Mouse (Mus musculus): ENCODE measurements around the gene Smtn. TPM values are rescaled to one million over a fixed set of nuclear protein-coding genes. Genes with fewer than 3 reads are reported as not detected.
A peak's percentile ranks its signal among the peaks of the same experiment; 100 is the strongest.

Gene Smtn
- total RNA-seq, 2 experiments from 2014 or later = 170 to 174 TPM

DNA sequence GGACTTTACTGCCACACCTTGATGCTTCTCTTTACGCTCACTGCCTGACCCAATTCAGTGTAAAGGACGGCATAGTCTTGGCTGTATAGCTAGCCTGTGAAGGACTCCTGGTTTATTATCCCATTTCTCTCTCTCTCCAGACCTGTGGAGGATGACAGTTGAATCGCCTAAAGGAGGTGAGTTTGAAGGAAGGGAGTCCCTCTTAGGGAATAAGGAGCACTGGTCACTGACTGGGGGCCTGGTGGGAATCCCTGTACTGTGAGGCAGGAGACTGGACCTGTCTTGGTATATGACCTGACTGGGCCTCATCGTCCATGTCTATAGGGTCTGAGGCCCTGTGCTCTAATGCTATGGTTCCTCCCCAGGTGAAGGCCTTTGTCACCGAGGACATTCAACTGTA lies 24.3 kb downstream of the Smtn start:
- intact Hi-C loops (cut with DNase I) = no loop called here
- DNase-seq (ENCODE audit: low spot score) = no peak

DNA sequence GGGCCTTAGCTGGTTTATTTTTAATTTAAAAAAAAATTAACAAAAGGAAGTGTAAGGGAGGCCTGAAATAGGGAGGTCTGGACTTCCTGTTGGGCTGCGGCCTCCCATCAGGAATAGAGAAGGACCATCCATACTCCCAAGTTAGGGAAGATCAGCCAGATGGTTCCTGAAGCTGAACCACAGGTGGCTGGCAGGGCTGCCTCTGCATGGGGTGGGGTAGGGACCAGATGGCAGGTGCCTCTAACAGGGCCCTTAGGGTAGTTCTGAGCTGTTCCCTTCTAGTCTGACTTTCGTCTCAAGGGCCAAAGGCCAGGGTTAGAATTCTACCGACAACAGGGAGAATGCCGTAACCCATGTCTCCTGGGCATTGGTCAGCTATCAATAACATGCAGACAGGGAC lies 24.8 kb downstream of the Smtn start:
- intact Hi-C loops (cut with DNase I) = no loop called here
- no peak for DNase-seq (ENCODE audit: low spot score)

DNA sequence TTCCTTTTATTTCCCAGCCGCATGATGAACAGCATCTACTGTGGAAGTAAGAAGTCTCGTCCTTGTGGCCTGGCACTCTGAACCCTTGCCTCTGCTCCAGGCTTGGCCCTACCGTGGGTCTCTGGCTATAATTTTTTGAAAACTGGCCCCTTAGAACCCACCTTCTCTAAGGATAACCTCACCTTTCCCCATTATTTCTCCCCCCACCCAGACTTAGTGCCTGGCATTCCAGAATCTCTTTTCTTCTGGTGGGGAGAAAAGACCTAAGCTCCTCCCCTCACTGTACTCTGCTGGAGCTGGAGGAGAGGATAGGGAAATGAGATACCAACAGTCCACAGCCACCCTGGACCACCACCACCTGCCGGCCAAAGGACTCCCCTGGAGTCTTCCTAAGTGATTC lies 25.2 kb downstream of the Smtn start:
- no peak for DNase-seq (ENCODE audit: low spot score)
- intact Hi-C loops (cut with DNase I) = no loop called here

DNA sequence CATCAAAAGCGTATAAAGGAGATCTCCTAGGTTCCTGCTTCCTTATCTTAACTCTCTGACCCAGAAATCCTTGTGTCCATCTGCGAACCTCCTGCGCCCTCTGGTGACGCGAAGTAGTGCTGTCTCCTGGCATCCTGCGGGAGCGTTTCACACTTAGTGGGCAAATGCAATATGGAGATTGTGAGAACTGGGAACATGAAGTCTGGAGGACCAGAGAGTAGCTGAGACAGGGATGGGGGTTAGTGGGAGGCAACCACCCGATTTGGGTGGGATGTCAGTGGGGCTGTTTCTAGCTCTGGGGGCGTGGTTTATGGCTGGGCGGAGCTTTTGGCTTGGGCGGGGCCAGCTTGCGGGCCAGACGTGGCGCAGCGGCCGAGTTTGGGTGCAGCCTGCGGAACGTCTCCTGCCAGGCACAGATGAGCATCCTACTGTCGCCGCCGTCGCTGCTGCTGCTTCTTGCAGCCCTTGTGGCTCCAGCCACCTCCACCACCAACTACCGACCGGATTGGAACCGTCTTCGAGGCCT lies 25.8 kb downstream of the Smtn start, which contains the start of gene Selenom:
Gene Selenom, plus strand, starts transcription at position 156 of the 526 bp plus-strand sequence.
- peak; percentile 87 for DNase-seq (ENCODE audit: low spot score)
- intact Hi-C loops (cut with DNase I) = loop anchor here (1.0 kb wide), 1 partner anchor 40 kb away; no protein-coding TSS in a partner anchor

DNA sequence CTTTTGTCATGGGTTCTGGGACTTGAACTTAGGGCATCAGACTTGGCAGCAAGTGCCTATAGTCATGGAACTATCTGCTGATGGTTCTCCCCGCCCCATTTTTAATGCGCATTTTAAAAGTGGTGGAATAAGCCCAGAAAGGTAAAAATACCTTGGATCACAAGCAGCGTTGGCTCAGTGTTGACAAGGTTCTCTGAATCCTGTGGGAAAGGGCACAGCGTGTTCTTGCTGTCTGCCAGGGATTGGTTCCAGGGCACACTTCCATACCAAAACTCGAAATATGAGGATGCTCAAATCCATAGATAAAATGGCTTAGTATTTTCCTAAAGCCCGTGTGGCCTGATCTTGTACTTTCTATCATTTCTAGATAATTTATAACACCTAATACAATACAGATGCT lies 27.1 kb downstream of the Smtn start:
- intact Hi-C loops (cut with DNase I) = loop anchor here (2.0 kb wide), 1 partner anchor 126 kb away; no protein-coding TSS in a partner anchor
- DNase-seq (ENCODE audit: low spot score) = no peak

DNA sequence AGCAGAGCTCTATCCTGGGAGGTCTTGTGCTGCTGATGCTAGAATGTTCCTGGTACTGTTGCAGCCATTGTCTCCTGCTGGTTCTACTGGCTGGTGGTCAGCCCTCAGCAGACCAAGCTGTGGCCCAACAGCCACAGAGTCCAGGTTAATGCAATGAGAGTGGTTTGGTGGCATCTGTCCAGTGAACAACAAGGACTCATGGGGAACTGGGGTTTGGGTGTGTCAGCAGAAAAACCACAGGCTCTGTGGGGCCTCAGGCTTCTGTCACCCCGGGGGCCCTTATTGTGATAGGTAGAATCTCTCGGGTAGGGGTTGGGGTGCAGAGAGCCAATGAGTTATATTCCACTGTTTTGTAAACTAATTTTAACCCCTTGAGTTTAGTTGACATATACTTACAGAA lies 30.1 kb downstream of the Smtn start:
- DNase-seq (ENCODE audit: low spot score) = no peak
- intact Hi-C loops (cut with DNase I) = no loop called here

DNA sequence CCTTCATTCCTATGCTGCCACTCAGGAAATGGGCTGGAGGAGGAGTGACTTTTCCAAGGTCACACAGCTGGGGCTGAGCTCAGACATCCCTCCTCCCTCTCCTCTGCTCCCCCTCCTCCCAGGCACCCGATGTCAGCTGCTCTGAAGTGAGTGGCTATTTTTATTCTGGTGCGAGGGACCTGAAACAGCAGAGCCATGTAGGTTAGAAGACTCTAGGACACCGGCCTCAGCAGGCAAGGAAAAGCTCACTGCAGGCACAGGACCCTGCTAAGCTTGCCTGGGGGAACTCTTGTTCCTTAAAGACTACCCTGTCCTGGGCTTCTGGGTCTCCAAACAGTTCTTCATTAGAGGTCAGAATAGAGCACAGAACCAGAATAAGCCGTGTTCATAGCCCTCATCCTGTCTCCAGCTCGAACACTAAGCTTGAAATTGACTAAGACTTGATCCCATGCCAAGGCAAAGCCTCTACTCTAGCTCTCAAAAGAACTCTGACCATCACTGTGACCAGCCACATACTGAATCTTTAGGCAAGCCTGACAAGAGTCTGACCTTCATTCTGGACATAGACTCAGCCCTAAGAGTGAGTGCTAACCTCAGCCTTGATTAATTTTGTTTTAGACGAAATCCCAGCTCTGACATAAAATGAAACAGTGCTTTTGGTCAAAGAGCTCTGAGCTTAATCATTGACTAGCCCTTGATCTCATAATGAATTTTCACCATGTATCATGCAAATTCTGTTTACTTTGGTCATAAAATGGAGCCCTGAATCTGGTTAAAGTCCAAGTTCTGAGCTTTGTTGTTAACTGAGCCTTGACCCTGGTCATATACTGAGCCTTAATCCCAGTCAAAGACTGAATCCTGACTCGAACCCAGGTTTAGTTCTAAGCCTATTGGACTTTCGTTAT lies 31.0 kb downstream of the Smtn start:
- DNase-seq (ENCODE audit: low spot score) = no peak
- intact Hi-C loops (cut with DNase I) = no loop called here

DNA sequence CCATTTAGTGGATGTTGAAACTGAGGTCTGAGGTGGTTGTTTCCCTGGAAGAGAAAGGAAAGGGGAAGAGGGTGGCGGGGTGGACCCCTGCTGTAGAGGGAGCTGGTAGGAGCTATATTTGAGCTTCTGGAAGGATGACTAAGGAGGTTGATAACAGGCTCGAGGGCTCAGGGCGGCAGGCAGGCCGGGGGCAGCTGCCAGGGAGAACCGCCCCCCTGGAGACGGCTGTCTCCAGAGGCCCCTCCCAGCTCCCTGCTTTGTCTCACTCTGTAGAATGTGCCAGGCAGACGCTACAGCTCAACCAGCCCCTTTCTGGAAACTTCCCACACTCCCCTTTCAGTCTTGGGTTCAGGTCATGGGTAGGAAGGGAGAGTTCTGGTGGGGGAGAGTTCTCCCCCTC lies 32.2 kb downstream of the Smtn start:
- DNase-seq (ENCODE audit: low spot score) = no peak
- intact Hi-C loops (cut with DNase I) = no loop called here

DNA sequence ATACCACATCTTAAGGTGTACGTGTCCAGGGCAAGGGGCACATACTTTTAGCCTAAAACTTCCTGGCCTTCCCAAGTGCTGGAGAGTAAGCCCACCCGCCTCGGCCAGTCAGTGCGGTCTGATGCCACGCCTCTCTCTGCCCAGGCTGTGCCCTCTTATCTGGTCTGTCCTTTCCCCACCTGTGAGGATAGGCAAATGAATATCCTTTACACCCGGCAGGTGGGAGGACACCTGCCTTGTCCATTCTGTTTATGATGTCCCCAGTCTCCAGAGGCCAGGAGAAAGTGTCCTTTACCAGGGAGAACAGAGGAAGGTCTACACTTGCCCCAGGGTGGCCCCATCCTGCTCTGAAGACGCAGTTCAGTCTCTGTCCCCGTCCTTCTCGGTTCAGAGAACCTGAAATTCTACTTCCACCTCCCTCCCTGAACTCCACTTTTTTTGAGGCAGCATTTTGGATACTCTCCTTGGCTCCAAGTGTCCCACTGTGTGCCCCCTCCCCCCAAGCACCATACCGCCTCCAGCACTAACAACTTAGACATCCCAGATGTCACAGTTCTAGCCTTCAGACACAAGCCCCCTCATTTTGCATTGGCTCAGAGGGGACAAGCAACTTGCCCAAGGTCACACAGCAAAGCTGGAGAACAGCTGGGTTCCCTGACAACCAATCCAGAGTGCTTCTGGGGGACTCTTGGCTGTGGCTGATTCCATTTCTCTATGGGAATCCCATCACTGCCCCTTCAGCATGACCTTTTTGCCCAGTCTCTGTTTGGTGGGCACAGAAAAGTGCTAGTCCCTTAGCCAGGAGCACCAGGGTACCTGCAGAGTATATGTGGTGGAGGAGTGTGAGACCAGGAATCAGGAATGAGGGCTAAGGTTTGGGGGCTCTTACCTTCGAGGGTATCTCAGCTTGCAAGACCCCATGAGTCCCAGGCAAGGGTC lies 36.4 kb downstream of the Smtn start:
- intact Hi-C loops (cut with DNase I) = no loop called here
- DNase-seq (ENCODE audit: low spot score) = no peak

DNA sequence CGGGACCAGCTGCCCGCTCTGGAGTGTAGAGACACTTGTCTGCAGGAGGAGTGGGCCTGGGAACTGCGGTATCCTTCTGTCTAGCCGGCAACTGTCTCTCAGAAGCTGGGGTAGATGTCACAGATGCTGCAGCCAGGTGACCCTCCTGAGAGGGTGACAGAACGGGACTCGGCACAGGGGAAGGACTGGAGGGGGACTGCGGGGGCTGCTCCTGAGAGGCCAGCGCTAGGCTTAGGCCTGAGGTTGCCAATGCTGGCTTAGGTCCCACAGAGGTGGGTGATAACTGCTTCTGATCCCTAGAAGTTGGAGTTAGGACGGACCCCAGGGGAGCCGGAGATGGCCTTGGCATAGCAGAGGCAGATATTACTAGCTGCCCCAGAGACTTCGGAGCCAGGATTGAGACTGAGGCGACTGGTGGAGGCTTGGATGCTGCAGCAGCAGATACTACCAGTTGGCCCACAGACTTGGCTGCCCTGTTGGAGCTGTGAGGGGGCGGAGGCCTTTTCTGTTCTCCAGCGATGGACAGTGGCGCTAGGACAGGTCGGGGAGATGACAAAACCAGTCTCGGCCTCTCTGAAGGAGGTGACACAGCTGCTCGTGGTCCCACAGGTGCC lies 37.8 kb downstream of the Smtn start:
- intact Hi-C loops (cut with DNase I) = no loop called here
- no peak for DNase-seq (ENCODE audit: low spot score)

DNA sequence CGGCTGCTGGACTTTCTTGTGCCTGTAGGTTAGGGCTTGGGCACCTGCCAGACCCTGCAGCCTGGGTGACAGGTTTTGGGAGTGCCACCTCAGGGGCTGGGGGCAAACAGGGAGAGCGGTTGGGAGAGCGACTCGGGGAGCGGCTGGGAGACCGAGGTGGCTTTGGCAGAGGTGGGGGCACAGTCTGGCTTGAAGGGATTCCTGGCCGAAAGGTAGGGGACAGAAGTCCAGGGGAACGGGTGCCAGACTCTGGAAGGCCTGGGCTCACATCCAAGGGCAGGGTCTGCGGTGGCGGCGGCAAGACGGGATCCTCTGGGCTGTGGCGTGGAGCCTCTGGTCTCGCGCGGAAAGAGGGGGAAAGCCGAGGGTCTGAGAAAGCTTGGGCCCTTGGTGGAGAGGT lies 38.4 kb downstream of the Smtn start:
- intact Hi-C loops (cut with DNase I) = no loop called here
- no peak for DNase-seq (ENCODE audit: low spot score)

DNA sequence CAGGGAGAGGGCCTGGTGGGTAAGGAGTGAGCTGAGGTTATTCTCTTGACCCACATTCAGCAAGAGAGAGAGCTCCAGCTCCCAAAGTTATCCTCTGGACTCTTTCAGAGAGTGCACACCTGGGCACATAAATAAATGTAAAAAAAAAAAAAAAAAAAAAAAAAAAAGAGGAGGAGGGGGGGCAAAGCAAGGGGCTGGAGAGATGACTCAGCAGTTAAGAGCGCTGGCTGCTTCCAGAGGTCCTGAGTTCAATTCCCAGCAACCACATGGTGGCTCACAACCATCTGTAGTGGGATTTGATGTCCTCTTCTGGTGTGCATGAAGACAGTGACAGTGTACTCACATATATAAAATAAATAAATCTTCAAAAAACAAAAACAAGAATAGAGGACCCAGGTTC lies 43.1 kb downstream of the Smtn start:
- DNase-seq (ENCODE audit: low spot score) = no peak
- intact Hi-C loops (cut with DNase I) = no loop called here

DNA sequence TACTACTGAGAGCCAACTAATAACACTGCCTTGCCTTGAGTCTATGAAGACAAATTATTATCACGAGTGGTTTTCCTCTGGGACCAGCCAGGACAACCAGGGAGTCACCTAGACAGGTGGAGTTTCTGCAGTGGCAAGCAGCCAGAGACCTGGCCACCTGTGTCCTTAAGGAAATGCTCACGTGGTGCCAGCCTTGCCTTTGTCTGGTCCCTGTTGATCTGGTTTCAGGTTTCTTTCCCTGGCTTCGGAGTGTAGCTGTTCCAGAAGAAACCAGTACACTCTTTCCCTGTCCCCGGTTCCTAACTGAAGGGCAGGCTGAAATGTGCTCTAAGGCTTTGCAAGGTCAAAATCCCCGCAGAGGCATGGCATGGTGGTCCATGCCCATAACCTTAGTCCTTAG lies 43.7 kb downstream of the Smtn start:
- no peak for DNase-seq (ENCODE audit: low spot score)
- intact Hi-C loops (cut with DNase I) = no loop called here

DNA sequence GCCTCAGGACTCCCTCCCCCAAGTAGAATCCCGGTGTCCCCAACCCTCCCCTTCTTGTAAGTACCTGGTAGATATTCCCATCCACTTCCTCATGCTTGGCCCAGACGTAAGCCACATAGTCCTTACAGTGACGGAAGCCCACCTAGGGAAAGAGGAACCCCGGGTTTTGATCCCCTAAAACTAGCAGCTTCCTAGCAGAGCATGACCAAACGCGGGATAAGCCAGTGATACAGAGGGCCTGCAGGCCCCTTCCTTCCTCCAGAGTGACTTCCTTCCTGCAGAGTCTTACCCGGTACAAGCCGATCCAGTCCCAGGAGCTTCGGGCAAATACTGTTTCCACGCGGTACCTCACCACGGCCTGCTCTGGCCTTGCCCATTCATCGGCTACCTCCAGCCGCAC lies 44.9 kb downstream of the Smtn start:
- intact Hi-C loops (cut with DNase I) = no loop called here
- DNase-seq (ENCODE audit: low spot score) = no peak

DNA sequence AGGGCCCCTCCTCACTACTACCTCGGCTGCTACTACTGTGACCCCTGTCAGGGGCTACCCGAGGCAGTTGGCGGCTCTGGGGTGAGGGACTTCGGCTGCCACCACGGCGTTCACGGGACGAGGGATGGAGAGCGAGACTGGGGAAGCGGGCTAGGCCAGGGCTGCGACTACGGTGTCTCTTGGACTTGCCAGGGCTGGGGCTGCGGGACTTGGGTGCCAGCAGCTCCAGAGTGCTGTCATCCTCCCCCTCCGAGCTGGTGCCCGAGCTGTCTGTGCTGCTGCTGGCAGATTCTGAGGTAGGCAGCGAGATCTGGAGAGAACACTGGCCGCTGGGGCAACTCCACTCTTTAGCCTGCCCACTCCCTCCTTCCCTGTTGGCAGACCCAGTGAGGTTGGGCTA lies 45.6 kb downstream of the Smtn start:
- intact Hi-C loops (cut with DNase I) = no loop called here
- no peak for DNase-seq (ENCODE audit: low spot score)

DNA sequence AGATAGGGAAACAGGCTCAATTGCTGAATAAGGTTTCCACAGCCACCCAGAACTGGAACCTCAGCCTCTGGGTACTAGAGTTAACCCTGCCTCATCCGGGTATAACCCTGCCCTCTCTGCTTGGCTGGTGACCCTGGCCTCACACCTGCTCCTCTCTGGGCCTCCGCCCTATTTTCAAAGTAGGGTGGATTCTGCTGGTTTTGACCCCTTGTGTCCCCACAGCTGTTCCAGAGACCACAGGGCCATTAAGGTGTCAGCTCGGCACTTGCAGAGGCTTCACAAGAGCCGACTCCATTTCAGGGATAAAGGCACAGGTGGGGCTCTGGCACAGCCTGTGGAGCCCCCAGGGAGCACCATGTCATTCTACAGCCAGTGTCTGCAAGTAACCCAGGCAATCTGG lies 47.7 kb downstream of the Smtn start:
- intact Hi-C loops (cut with DNase I) = no loop called here
- no peak for DNase-seq (ENCODE audit: low spot score)

DNA sequence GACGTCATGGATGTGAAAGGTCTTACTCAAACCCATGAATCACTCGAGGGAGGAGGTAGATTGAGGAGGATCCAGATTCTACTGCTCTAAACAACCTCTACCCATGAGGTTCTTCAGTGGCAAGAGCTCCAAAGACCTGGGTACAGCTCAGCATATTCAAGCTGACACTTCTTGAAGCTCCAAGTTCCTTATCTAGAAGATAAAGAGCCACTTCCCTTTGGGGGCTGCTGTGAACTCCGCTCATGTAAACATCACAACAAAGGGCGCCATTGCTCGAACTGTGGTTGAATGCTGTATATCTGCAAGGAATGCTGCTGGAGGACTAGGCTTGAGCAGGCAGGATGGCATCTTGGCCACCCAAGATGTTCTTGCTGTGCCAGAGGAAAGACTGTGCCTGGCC lies 51.4 kb downstream of the Smtn start:
- DNase-seq (ENCODE audit: low spot score) = no peak
- intact Hi-C loops (cut with DNase I) = no loop called here

DNA sequence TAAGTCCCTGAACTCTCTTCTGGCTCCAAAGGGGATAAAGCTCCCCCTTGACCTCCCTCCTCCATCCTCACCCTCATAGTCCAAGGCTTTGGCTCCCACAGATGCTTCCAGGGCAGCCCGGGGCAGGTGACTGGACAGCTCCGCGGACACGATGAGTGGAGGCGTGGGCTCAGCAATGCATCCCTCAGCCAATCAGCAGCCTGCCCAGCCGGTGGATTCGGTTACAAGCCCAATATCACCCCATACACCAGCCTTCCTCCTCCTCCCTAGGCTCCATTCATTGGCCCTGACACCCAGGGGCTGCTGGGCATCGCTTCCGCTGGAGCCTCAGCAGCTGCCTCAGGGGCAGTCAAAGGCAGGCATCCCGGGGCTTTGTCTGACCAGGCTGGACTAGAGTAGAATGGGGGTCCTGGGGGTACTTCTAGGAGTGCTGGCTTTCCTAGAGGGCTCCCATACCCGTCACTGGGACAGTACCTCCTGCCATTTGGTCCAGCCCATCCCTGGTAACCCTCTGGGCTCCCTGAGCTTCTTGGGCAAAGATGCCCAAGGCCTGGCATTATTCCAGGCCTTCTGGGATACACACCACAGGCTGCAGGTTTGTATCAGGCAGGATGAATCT lies 52.4 kb downstream of the Smtn start, which contains the start of gene Pla2g3:
Gene Pla2g3, plus strand, starts transcription at position 333 of the 619 bp plus-strand sequence.
- intact Hi-C loops (cut with DNase I) = no loop called here
- DNase-seq (ENCODE audit: low spot score) = no peak

DNA sequence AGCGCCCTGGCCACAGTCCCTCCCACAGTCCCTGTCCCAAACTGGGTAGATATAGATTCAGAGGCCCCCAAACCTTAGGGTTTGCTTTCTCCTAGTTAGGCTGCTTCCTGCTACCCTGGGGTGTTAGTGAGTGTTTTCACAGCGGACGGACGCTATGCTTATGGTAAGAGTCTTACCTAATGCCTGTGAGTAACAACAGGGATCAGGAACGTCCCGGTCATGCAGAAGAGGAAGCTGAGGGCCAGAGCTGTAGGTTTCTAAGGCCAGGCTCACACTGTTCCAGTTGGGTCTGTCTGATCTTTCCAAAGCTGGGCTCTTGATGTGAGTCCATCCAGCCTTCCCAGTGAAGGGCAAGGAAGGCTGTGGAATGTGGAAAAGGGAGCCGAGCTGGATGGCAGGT lies 54.1 kb downstream of the Smtn start:
- DNase-seq (ENCODE audit: low spot score) = no peak
- intact Hi-C loops (cut with DNase I) = no loop called here

Measured in heart, postnatal 25 days (tissue).